Mouse (Mus musculus) Muller cell, postnatal 12 days (primary cell): ENCODE measurements at regions not wholly inside any gene's neighbourhood (a gene's known extent, or its start where the extent isn't known, plus 50 kb on each side); places are given as distances from the start of the nearest gene placed in this dataset.

Experiments
- DNase-seq: peaks from one replicate; pipeline ENCODE4 v3.0.0-alpha.2; 2015; ENCODE audit errors: inconsistent ontology term

- DNase-seq: peak; percentile 78
These were observed 900.8 kb downstream of the Mat2b start for GRCm38 (mm10) chr11:39794183-39794652.

- no peak for DNase-seq
These were observed 902.9 kb downstream of the Mat2b start for GRCm38 (mm10) chr11:39792112-39792511.
